Mouse (Mus musculus) forelimb bud, embryonic 11.5 days (tissue): ENCODE results near the gene Erbb3.

ENCODE experiments used
- DNase-seq: peaks from one replicate; pipeline ENCODE4 v3.0.0-alpha.2; 2012; ENCODE audit warnings: low read depth, low spot score

The Erbb3 gene

GRCm38 (mm10) chr10:128612433-128613153 is 23.1 kb upstream of the Erbb3 start:
- DNase-seq: peak; percentile 80

- DNase-seq: no peak
Measured at GRCm38 (mm10) chr10:128606483-128606882, 17.0 kb upstream of the Erbb3 start.

- no peak for DNase-seq
Measured at GRCm38 (mm10) chr10:128602470-128603128, 13.1 kb upstream of the Erbb3 start.

GRCm38 (mm10) chr10:128601499-128601898 is 12.0 kb upstream of the Erbb3 start:
- DNase-seq: no peak

- DNase-seq: no peak
Measured at GRCm38 (mm10) chr10:128598476-128598875, 9.0 kb upstream of the Erbb3 start.

- DNase-seq: no peak
Measured at GRCm38 (mm10) chr10:128592797-128593196, 3.3 kb upstream of the Erbb3 start.

GRCm38 (mm10) chr10:128591436-128591835 is 2.0 kb upstream of the Erbb3 start:
- no peak for DNase-seq

- DNase-seq: peak; percentile 74
Measured at GRCm38 (mm10) chr10:128590193-128590690, 790 bp upstream of the Erbb3 start.

GRCm38 (mm10) chr10:128588775-128589463 is 533 bp downstream of the Erbb3 start:
- no peak for DNase-seq

- no peak for DNase-seq
Measured at GRCm38 (mm10) chr10:128588136-128588535, 1.3 kb downstream of the Erbb3 start.

GRCm38 (mm10) chr10:128587697-128588096 is 1.8 kb downstream of the Erbb3 start:
- no peak for DNase-seq

- no peak for DNase-seq
Measured at GRCm38 (mm10) chr10:128587120-128587519, 2.3 kb downstream of the Erbb3 start.

- no peak for DNase-seq
Measured at GRCm38 (mm10) chr10:128586546-128586945, 2.9 kb downstream of the Erbb3 start.

- DNase-seq: peak; percentile 56
Measured at GRCm38 (mm10) chr10:128584386-128584785, 5.1 kb downstream of the Erbb3 start.

- DNase-seq: no peak
Measured at GRCm38 (mm10) chr10:128583644-128584043, 5.8 kb downstream of the Erbb3 start.

GRCm38 (mm10) chr10:128579731-128580130 is 9.7 kb downstream of the Erbb3 start:
- DNase-seq: no peak

GRCm38 (mm10) chr10:128579298-128579697 is 10.2 kb downstream of the Erbb3 start:
- no peak for DNase-seq

GRCm38 (mm10) chr10:128578330-128578729 is 11.1 kb downstream of the Erbb3 start:
- DNase-seq: no peak

- no peak for DNase-seq
Measured at GRCm38 (mm10) chr10:128575063-128575462, 14.4 kb downstream of the Erbb3 start.

GRCm38 (mm10) chr10:128565788-128566531 is 23.5 kb downstream of the Erbb3 start, which contains the start of gene Pa2g4:
Pa2g4 (minus strand) TSS chr10:128565987.
- DNase-seq: peak; percentile 99

- no peak for DNase-seq
Measured at GRCm38 (mm10) chr10:128565206-128565787, 24.2 kb downstream of the Erbb3 start.
